Mouse (Mus musculus): ENCODE measurements at regions not wholly inside any gene's neighbourhood (a gene's known extent, or its start where the extent isn't known, plus 50 kb on each side); places are given as distances from the start of the nearest gene placed in this dataset.

DNA sequence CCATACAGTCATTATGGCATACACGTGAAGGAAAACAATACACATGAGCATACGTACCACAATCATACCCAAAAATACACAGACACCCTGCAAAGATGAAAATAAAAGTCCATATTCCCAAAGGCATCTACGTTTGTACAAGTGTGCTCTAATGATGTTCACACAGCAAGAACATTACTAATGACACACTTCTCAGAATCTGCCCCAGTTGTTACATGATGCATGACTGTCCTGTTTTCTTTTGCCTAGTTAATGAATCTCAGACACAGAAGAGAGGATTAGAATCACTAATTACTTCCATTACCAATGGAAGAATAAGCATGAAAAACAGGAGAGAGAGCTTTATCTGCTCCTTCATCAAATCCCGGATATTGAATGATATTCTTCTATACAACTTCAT lies 379.6 kb upstream of the Sel1l start:
- TF ChIP-seq GATA1 (IDR thresholded peaks at IDR 0.05; ENCODE audit: borderline replicate concordance, low read length) (no peak), FLI1 (IDR thresholded peaks at IDR 0.05; ENCODE audit: low read length) (no peak)
- no peaks in the 10 kb centered on the region for H3K36me3 ChIP-seq (replicated peaks; ENCODE audit: low read length)
- H3K4me3 ChIP-seq (replicated peaks) = no peak overlapping the region
- H3K9me3 ChIP-seq = peaks cover 6% of the 10 kb centered on the region
- no peaks in the 10 kb centered on the region for H3K27me3 ChIP-seq (replicated peaks)
- no peaks in the 10 kb centered on the region for H3K4me1 ChIP-seq

DNA sequence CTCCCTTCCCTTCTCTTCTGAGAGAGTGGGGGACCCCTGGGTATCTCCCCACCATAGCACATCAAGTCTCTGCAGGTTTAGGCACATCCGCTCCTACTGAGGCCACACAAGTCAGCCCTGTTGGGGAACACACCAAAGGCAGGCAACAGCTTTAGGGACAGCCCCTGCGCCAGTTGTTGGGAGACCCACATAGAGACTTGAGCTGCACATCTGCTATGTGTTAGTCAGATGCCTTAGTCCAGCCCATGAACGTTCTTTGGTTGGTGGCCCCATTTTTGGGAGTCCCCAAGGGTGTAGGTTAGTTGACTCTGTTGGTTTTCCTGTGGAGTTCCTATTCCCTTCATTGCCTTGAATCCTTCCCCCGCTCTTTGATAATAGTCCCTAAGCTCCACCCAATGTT lies 354.4 kb upstream of the Sel1l start:
- TF ChIP-seq GATA1 (IDR thresholded peaks at IDR 0.05; ENCODE audit: borderline replicate concordance, low read length) (no peak), FLI1 (IDR thresholded peaks at IDR 0.05; ENCODE audit: low read length) (no peak)
- H3K27me3 ChIP-seq (replicated peaks) = no peaks in the 10 kb centered on the region

GRCm38 (mm10) chr12:92200602-92201001 lies 351.6 kb upstream of the Sel1l start:
- H3K4me3 ChIP-seq (replicated peaks) = no peak overlapping the region
- H3K36me3 ChIP-seq (replicated peaks; ENCODE audit: low read length) = no peaks in the 10 kb centered on the region
- H3K4me1 ChIP-seq = no peaks in the 10 kb centered on the region
- TF ChIP-seq FLI1 (IDR thresholded peaks at IDR 0.05; ENCODE audit: low read length) = no peak
- no peak for TF ChIP-seq GATA1 (IDR thresholded peaks at IDR 0.05; ENCODE audit: borderline replicate concordance, low read length)
- H3K9me3 ChIP-seq = peaks cover 9% of the 10 kb centered on the region
- no peaks in the 10 kb centered on the region for H3K27me3 ChIP-seq (replicated peaks)

More for the DNA sequence above, 354.4 kb upstream of the Sel1l start:
- Histone ChIP-seq H3K36me3 (replicated peaks; ENCODE audit: low read length) (no peaks in the 10 kb centered on the region), H3K9me3 (peaks cover 10% of the 10 kb centered on the region), H3K4me1 (no peaks in the 10 kb centered on the region), H3K4me3 (replicated peaks) (no peak overlapping the region)

GRCm38 (mm10) chr12:92198738-92199477 lies 350.0 kb upstream of the Sel1l start:
- TF ChIP-seq FLI1 (IDR thresholded peaks at IDR 0.05; ENCODE audit: low read length) = no peak
- peaks cover 9% of the 10 kb centered on the region for H3K9me3 ChIP-seq
- no peaks in the 10 kb centered on the region for H3K36me3 ChIP-seq (replicated peaks; ENCODE audit: low read length)
- no peak overlapping the region for H3K4me3 ChIP-seq (replicated peaks)
- no peaks in the 10 kb centered on the region for H3K27me3 ChIP-seq (replicated peaks)
- no peaks in the 10 kb centered on the region for H3K4me1 ChIP-seq

- Histone ChIP-seq H3K4me1 (no peaks in the 10 kb centered on the region), H3K27me3 (replicated peaks) (no peaks in the 10 kb centered on the region), H3K36me3 (replicated peaks; ENCODE audit: low read length) (no peaks in the 10 kb centered on the region), H3K4me3 (replicated peaks) (no peak overlapping the region), H3K9me3 (peaks cover 4% of the 10 kb centered on the region)
- TF ChIP-seq FLI1 (IDR thresholded peaks at IDR 0.05; ENCODE audit: low read length) (no peak), GATA1 (IDR thresholded peaks at IDR 0.05; ENCODE audit: borderline replicate concordance, low read length) (no peak)
These were observed 345.2 kb upstream of the Sel1l start for GRCm38 (mm10) chr12:92193934-92194685.

GRCm38 (mm10) chr12:92193199-92193933 lies 344.4 kb upstream of the Sel1l start:
- Histone ChIP-seq H3K4me3 (replicated peaks) (no peak overlapping the region), H3K36me3 (replicated peaks; ENCODE audit: low read length) (no peaks in the 10 kb centered on the region), H3K4me1 (no peaks in the 10 kb centered on the region), H3K9me3 (peaks cover 4% of the 10 kb centered on the region), H3K27me3 (replicated peaks) (no peaks in the 10 kb centered on the region)
- TF ChIP-seq GATA1 (IDR thresholded peaks at IDR 0.05; ENCODE audit: borderline replicate concordance, low read length) (no peak), FLI1 (IDR thresholded peaks at IDR 0.05; ENCODE audit: low read length) (no peak)

- TF ChIP-seq GATA1 (IDR thresholded peaks at IDR 0.05; ENCODE audit: borderline replicate concordance, low read length) (no peak), FLI1 (IDR thresholded peaks at IDR 0.05; ENCODE audit: low read length) (no peak)
These were observed 340.1 kb upstream of the Sel1l start for GRCm38 (mm10) chr12:92189022-92189421.

DNA sequence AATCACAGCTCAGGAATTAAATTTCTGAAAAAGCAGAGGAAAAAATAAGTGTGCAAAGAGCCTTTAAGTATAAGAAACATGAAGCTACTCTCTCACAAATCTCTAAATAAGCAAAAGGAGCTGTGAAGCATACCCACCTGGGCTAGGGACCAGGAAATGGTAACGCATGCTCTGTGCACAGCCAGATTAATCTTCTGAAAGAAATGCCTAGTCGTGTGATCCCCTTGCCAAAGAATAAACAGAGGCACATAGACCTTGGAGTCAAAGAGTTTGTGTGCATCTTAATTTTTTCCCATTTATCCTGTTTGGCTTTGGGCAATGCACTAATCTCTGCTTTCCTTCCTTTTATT lies 338.2 kb upstream of the Sel1l start:
- Histone ChIP-seq H3K4me3 (replicated peaks) (no peak overlapping the region), H3K36me3 (replicated peaks; ENCODE audit: low read length) (no peaks in the 10 kb centered on the region), H3K27me3 (replicated peaks) (no peaks in the 10 kb centered on the region), H3K9me3 (no peaks in the 10 kb centered on the region; the same call in none of the 2 replicates), H3K4me1 (no peaks in the 10 kb centered on the region)
- no peak for TF ChIP-seq FLI1 (IDR thresholded peaks at IDR 0.05; ENCODE audit: low read length)
- TF ChIP-seq GATA1 (IDR thresholded peaks at IDR 0.05; ENCODE audit: borderline replicate concordance, low read length) = no peak

More at GRCm38 (mm10) chr12:92189022-92189421, 340.1 kb upstream of the Sel1l start:
- Histone ChIP-seq H3K27me3 (replicated peaks) (no peaks in the 10 kb centered on the region), H3K9me3 (no peaks in the 10 kb centered on the region; the same call in none of the 2 replicates), H3K4me1 (no peaks in the 10 kb centered on the region), H3K36me3 (replicated peaks; ENCODE audit: low read length) (no peaks in the 10 kb centered on the region), H3K4me3 (replicated peaks) (no peak overlapping the region)

DNA sequence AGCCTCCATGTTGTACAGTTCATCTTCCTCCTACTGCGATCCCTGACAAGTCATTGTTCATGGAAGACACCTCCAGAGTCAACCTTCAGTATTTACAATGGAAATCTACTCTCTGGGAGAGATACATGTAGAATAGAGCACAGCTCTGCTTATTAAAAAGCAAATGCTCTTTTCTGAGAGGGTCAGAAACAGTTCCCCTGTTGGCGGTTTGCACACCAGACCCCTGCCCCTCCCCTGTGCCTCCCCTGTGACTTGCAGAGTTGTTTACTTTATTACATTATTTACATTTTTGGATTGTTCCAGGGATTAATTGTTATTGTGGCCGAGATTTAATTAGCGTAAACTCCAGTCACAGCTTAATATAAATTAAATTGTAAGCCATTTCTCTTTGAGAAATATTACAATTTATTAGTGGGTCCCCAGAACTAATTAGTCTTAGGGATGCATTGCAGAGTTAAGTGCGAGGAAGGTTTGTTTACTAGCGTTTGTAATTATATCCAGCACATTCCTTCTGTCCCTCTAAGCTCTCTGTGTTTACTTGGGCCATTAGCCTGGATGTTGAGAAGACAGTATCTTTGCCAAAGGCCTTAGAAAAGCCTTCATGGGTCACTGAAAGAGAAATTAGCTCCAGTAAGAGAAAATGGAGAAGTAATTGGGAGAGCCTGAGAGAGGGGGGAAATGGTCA lies 337.6 kb upstream of the Sel1l start:
- no peaks in the 10 kb centered on the region for H3K27me3 ChIP-seq (replicated peaks)
- H3K4me3 ChIP-seq (replicated peaks) = no peak overlapping the region
- H3K4me1 ChIP-seq = no peaks in the 10 kb centered on the region
- H3K36me3 ChIP-seq (replicated peaks; ENCODE audit: low read length) = no peaks in the 10 kb centered on the region
- no peaks in the 10 kb centered on the region; the same call in none of the 2 replicates for H3K9me3 ChIP-seq
- no peak for TF ChIP-seq GATA1 (IDR thresholded peaks at IDR 0.05; ENCODE audit: borderline replicate concordance, low read length)
- TF ChIP-seq FLI1 (IDR thresholded peaks at IDR 0.05; ENCODE audit: low read length) = no peak

Data from megakaryocyte, embryonic 14.5 days (primary cell).